In genomic region chr6:22411796-22412195, GRCm38 (mm10) we compare ENCODE assay signal across 17 mouse cellular contexts.
"Had no signal": no experiment of that assay in that cellular context is flagged by ENCODE, and none has a peak within 500 bp of the region (broad histone marks: within the 10 kb centered on the region; RNA-seq: fewer than 3 reads in every experiment).

No protein-coding gene starts in this region.

- H3K4me2 ChIP-seq: limb, embryonic 12.5 days; midbrain, embryonic 11.5 days; midbrain, embryonic 15.5 days; neural tube, embryonic 13.5 days had no signal

- H3K4me3 ChIP-seq: limb, embryonic 12.5 days; megakaryocyte, embryonic 14.5 days; midbrain, embryonic 15.5 days; neural tube, embryonic 13.5 days had no signal

- H3K4me1 ChIP-seq: midbrain, embryonic 15.5 days had no signal

- H3K9ac ChIP-seq: limb, embryonic 12.5 days; liver, embryonic 14.5 days; midbrain, embryonic 15.5 days; neural tube, embryonic 13.5 days had no signal

- H3K9me3 ChIP-seq: limb, embryonic 12.5 days; midbrain, embryonic 15.5 days; neural tube, embryonic 13.5 days had no signal

- DNase-seq: kidney, adult 8-10 months; kidney, postnatal 25 days; layer of hippocampus, postnatal 36 days; liver; lung, adult 2 months; lung, postnatal 4 days; right cerebral cortex, postnatal 14 days; thymus, adult 2 months; thymus, postnatal 25 days had no signal

- H3K27ac ChIP-seq: limb, embryonic 12.5 days; liver, embryonic 14.5 days; midbrain, embryonic 15.5 days; neural tube, embryonic 13.5 days had no signal

- ATAC-seq: intestine, embryonic 16.5 days; lung, postnatal 0 days; midbrain, embryonic 15.5 days had no signal

- H3K36me3 ChIP-seq: limb, embryonic 12.5 days; midbrain, embryonic 15.5 days; neural tube, embryonic 13.5 days had no signal

- H3K27me3 ChIP-seq: limb, embryonic 12.5 days; megakaryocyte, embryonic 14.5 days; midbrain, embryonic 15.5 days; neural tube, embryonic 13.5 days had no signal
